Mouse (Mus musculus): ENCODE measurements around the gene Sst. TPM values are rescaled to one million over a fixed set of nuclear protein-coding genes. Genes with fewer than 3 reads are reported as not detected.
A peak's percentile ranks its signal among the peaks of the same experiment; 100 is the strongest.

The Sst gene
- total RNA-seq, 1 experiment from 2014 or later: not detected

GRCm38 (mm10) chr16:23890151-23890550 is 607 bp downstream of the Sst start:
- ATAC-seq (replicated peaks; ENCODE audit: low read depth, poor library complexity, severe bottlenecking): no peak

GRCm38 (mm10) chr16:23887910-23888579 is 2.7 kb downstream of the Sst start:
- no peak for ATAC-seq (replicated peaks; ENCODE audit: low read depth, poor library complexity, severe bottlenecking)

GRCm38 (mm10) chr16:23885098-23885497 is 5.7 kb downstream of the Sst start:
- no peak for ATAC-seq (replicated peaks; ENCODE audit: low read depth, poor library complexity, severe bottlenecking)

- peak; percentile 69 for ATAC-seq (replicated peaks; ENCODE audit: low read depth, poor library complexity, severe bottlenecking)
Measured at GRCm38 (mm10) chr16:23855242-23855641, 35.5 kb downstream of the Sst start.

- ATAC-seq (replicated peaks; ENCODE audit: low read depth, poor library complexity, severe bottlenecking): no peak
Measured at GRCm38 (mm10) chr16:23849720-23850119, 41.0 kb downstream of the Sst start.

GRCm38 (mm10) chr16:23849176-23849575 is 41.6 kb downstream of the Sst start:
- no peak for ATAC-seq (replicated peaks; ENCODE audit: low read depth, poor library complexity, severe bottlenecking)

- ATAC-seq (replicated peaks; ENCODE audit: low read depth, poor library complexity, severe bottlenecking): peak; percentile 85
Measured at GRCm38 (mm10) chr16:23844622-23845021, 46.1 kb downstream of the Sst start.

GRCm38 (mm10) chr16:23842609-23843008 is 48.1 kb downstream of the Sst start:
- no peak for ATAC-seq (replicated peaks; ENCODE audit: low read depth, poor library complexity, severe bottlenecking)

Other genes with a start within 250 kb of the Sst start
- not detected in 2 replicates for gene Rtp2, start 41.4 kb upstream of the Sst start, total RNA-seq (2017)
- not detected in 2 replicates for gene Gm37419, start 97.5 kb upstream of the Sst start, total RNA-seq (2017)
- gene Bcl6, start 97.9 kb upstream of the Sst start, total RNA-seq (2017): 1.5 and 1.9 TPM in 2 replicates